Mouse (Mus musculus) small intestine, adult 2 months (tissue): ENCODE data around the gene Atf6. TPM values are rescaled to one million over a fixed set of nuclear protein-coding genes. Genes with fewer than 3 reads are reported as not detected.
A peak's percentile ranks its signal among the peaks of the same experiment; 100 is the strongest.

Source experiments
- H3K27ac ChIP-seq: fragments of 200-500 bp; 2 replicates; pipeline ENCODE4 v1.5.1; 2012; ENCODE audit warnings: low read depth, low read length, control low read depth, inconsistent platforms; ENCODE audit not compliant: insufficient read depth
- H3K27me3 ChIP-seq: fragments of 200-500 bp; 2 replicates; pipeline ENCODE4 v1.6.1; 2012; ENCODE audit warnings: mild to moderate bottlenecking, moderate library complexity, low read length, inconsistent platforms; ENCODE audit not compliant: control insufficient read depth, insufficient read depth
- H3K36me3 ChIP-seq: fragments of 200-500 bp; 2 replicates; pipeline ENCODE4 v1.6.1; 2012; ENCODE audit warnings: mild to moderate bottlenecking, low read length, control low read depth, inconsistent platforms; ENCODE audit not compliant: control insufficient read depth, insufficient read depth
- H3K4me1 ChIP-seq: fragments of 200-500 bp; 2 replicates; pipeline ENCODE4 v1.6.1; 2012; ENCODE audit warnings: low read length, inconsistent platforms, mixed read lengths; ENCODE audit not compliant: control insufficient read depth, insufficient read depth, insufficient read length
- H3K4me3 ChIP-seq: fragments of 200-500 bp; 2 replicates; pipeline ENCODE4 v1.5.1; 2012; ENCODE audit warnings: low read depth, mild to moderate bottlenecking, control low read depth, inconsistent platforms, low read length, moderate library complexity
- CTCF ChIP-seq: fragments of 200-500 bp; IDR thresholded peaks from 2 replicates; pipeline ENCODE4 v1.5.1; 2012; ENCODE audit warnings: low read depth, mild to moderate bottlenecking, control low read depth, inconsistent platforms, low read length, moderate library complexity, mixed read lengths; ENCODE audit not compliant: insufficient replicate concordance, insufficient read length; ENCODE audit errors: extremely low read depth
- POLR2A ChIP-seq: fragments of 200-500 bp; IDR thresholded peaks from 2 replicates; pipeline ENCODE4 v1.6.1; 2012; ENCODE audit warnings: low read depth, mild to moderate bottlenecking, control low read depth, inconsistent platforms, low read length, moderate library complexity
- WGBS: fragments of 180-500 bp; shearing (Covaris S2); methylation state at CpG from one replicate; pipeline ENCODE4 v1.1.7; 2018; 5-methylcytosine and 5-hydroxymethylcytosine counted together
- polyA plus RNA-seq: library from polyadenylated mRNA; depleted of rRNA; stranded (reverse); fragments of >200 nt; gene quantifications from 2 replicates; pipeline ENCODE4 v1.2.3, GENCODE M21; 2012

Atf6 gene
- polyA plus RNA-seq, 1 experiment: 8.4 TPM

- peaks cover 14% of the 10 kb centered on the region for H3K4me1 ChIP-seq
- no peak overlapping the region for H3K4me3 ChIP-seq
- TF ChIP-seq POLR2A: no peak
- TF ChIP-seq CTCF: no peak
- no peaks in the 10 kb centered on the region for H3K36me3 ChIP-seq
- no peak overlapping the region for H3K27ac ChIP-seq
- H3K27me3 ChIP-seq: peaks cover 21% of the 10 kb centered on the region
- WGBS: 51% methylated on average over 5 of the region's 5 CpGs
These were observed 35.9 kb upstream of the Atf6 start for GRCm38 (mm10) chr1:170903485-170903884.

- no peak for TF ChIP-seq POLR2A
- TF ChIP-seq CTCF: peak; percentile 84; the same call in 1 of the 2 replicates
- H3K36me3 ChIP-seq: no peaks in the 10 kb centered on the region
- 33% methylated on average over 10 of the region's 10 CpGs for WGBS
- H3K4me1 ChIP-seq: peaks cover 7% of the 10 kb centered on the region; the same call in 1 of the 2 replicates
- no peak overlapping the region for H3K27ac ChIP-seq
- H3K4me3 ChIP-seq: peak overlapping the region; percentile 28
- H3K27me3 ChIP-seq: peaks cover 5% of the 10 kb centered on the region; the same call in 1 of the 2 replicates
These were observed 34.1 kb upstream of the Atf6 start for GRCm38 (mm10) chr1:170901536-170902238.

GRCm38 (mm10) chr1:170900799-170901467 is 33.4 kb upstream of the Atf6 start:
- TF ChIP-seq CTCF: no peak
- Histone ChIP-seq H3K4me1 (peaks cover 7% of the 10 kb centered on the region; the same call in 1 of the 2 replicates), H3K27me3 (no peaks in the 10 kb centered on the region), H3K27ac (no peak overlapping the region), H3K36me3 (no peaks in the 10 kb centered on the region), H3K4me3 (peak overlapping the region; percentile 28)
- WGBS: 22% methylated on average over 10 of the region's 10 CpGs

DNA sequence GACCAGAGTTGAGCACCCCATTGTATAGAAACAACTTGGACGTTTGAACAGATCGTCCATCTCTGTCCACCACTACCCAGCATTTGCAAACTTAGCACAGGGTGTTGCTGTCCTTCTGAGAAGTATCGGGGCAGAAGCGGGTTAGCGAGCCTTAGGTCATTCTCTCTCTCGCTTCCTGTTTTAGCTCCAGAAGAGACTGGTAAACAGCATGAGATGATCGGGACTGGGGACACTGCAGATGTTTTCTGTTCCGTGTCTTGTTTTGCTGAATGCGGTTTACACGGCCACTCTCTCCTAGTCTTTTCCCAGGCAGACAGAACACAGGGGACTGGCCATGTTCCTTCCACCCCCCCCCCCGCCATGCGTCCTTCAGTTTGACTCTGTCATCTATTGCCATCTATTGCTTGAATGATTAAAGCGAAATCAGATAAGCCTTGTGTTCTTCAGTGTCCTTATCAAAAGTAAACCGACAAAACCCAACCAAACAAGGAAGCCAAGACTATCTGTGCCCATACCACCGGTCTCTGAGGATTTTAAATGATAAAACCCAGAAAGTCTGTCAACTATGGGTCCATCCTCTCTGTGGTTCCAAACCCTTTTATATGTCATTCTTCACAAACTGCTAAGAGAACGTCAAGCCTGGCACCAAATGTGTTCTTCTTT is 31.0 kb upstream of the Atf6 start:
- peaks cover 9% of the 10 kb centered on the region; the same call in 1 of the 2 replicates for H3K4me1 ChIP-seq
- no peaks in the 10 kb centered on the region for H3K36me3 ChIP-seq
- TF ChIP-seq POLR2A (no peak), CTCF (no peak)
- H3K27ac ChIP-seq: peak overlapping the region; percentile 67
- WGBS: 31% methylated on average over 16 of the region's 16 CpGs
- H3K4me3 ChIP-seq: no peak overlapping the region
- H3K27me3 ChIP-seq: no peaks in the 10 kb centered on the region

- 72% methylated on average over 5 of the region's 5 CpGs for WGBS
- no peak overlapping the region for H3K27ac ChIP-seq
- no peak overlapping the region for H3K4me3 ChIP-seq
- no peaks in the 10 kb centered on the region for H3K27me3 ChIP-seq
- TF ChIP-seq POLR2A (no peak), CTCF (no peak)
- H3K36me3 ChIP-seq: no peaks in the 10 kb centered on the region
- peaks cover 10% of the 10 kb centered on the region; the same call in 1 of the 2 replicates for H3K4me1 ChIP-seq
These were observed 29.2 kb upstream of the Atf6 start for GRCm38 (mm10) chr1:170896651-170897281.

GRCm38 (mm10) chr1:170894603-170895602 is 27.3 kb upstream of the Atf6 start:
- no peaks in the 10 kb centered on the region for H3K27me3 ChIP-seq
- no peak overlapping the region for H3K4me3 ChIP-seq
- no peaks in the 10 kb centered on the region for H3K36me3 ChIP-seq
- TF ChIP-seq CTCF: no peak
- TF ChIP-seq POLR2A: no peak
- peaks cover 7% of the 10 kb centered on the region; the same call in 1 of the 2 replicates for H3K4me1 ChIP-seq
- no peak overlapping the region for H3K27ac ChIP-seq
- 58% methylated on average over 9 of the region's 9 CpGs for WGBS
